Mouse (Mus musculus) monocyte, adult 2 months (primary cell): ENCODE data around the gene Gm10256.
"Not testable (repeated sequence)": the region's sequence is repeated elsewhere in the genome, so short reads cannot be mapped to it uniquely, and the experiment has no call there.

Experiments used
- DNase-seq, 2 experiments: peaks; one replicate each; pipeline ENCODE4 v3.0.0; 2022; ENCODE audit warnings: low spot score in 2 of 2, low read depth in 1 of 2

The Gm10256 gene

GRCm38 (mm10) chrY:2830380-2830779 is at the start of gene Gm10256, which contains the start of gene Rbmy:
Gene Gm10256, plus strand, starts transcription at chrY:2830699.
Gene Rbmy, plus strand, starts transcription at chrY:2830680.
- DNase-seq = not testable (repeated sequence)

- not testable (repeated sequence) for DNase-seq
Measured at GRCm38 (mm10) chrY:2796105-2796504, 34.4 kb upstream of the Gm10256 start, which contains the start of gene Gm4064. Gene Gm4064, minus strand, starts transcription at chrY:2796205.

DNA sequence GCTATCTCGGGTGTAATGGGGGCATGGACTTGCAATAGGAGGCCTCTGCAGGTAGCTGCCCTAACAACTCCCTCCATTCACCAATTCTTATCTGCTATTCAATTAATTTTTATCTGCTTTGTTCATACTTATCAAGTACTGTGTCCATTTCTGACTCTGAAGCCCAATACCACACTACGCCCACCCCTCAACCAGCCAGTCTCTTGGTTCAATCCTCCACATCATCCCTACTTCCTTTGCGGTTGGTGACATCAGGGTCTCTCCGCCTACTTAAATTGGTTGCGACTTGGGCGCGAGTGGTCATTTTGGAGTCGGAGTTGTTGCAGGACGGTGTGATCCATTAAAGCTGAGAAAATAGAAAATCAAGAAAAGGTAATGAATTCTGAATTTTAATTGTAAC is 70.2 kb downstream of the Gm10256 start, which contains the start of gene Gm10352:
Gene Gm10352 (plus strand): TSS at position 301 of the 400 bp plus-strand sequence.
- not testable (repeated sequence) for DNase-seq
